Mouse (Mus musculus): ENCODE measurements at regions not wholly inside any gene's neighbourhood (a gene's known extent, or its start where the extent isn't known, plus 50 kb on each side); places are given as distances from the start of the nearest gene placed in this dataset.

DNA sequence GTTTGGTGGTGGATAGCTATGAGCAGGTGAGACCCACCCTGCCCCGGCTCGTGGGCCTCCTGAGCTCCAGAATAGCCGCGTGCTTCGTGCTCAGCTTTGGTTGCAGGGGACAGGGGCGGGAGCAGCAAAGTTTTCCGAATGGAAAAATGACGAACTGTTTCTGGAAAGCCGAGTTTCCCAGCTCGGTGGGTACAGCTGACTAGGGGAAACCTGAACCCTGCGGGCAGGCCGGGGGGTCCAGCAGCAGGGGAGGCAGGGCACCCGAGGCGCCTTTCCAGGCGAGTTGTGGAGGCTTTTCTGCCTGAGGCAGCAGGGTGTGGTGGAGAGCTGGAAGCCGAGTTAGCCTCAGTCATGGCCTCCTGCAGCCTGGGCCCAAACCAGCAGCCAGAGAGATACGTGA lies 88.8 kb upstream of the 1600014C23Rik start:
- TF ChIP-seq CTCF (IDR thresholded peaks at IDR 0.05), result no peak
- TF ChIP-seq POLR2A (IDR thresholded peaks at IDR 0.05; ENCODE audit: insufficient read depth, low read depth, low read length), result no peak
